Mouse (Mus musculus): ENCODE measurements around the gene Sept9. TPM values are rescaled to one million over a fixed set of nuclear protein-coding genes. Genes with fewer than 3 reads are reported as not detected.
A peak's percentile ranks its signal among the peaks of the same experiment; 100 is the strongest.

The Sept9 gene
- total and polyA plus RNA-seq, 2 experiments from 2014 or later = 112 TPM

DNA sequence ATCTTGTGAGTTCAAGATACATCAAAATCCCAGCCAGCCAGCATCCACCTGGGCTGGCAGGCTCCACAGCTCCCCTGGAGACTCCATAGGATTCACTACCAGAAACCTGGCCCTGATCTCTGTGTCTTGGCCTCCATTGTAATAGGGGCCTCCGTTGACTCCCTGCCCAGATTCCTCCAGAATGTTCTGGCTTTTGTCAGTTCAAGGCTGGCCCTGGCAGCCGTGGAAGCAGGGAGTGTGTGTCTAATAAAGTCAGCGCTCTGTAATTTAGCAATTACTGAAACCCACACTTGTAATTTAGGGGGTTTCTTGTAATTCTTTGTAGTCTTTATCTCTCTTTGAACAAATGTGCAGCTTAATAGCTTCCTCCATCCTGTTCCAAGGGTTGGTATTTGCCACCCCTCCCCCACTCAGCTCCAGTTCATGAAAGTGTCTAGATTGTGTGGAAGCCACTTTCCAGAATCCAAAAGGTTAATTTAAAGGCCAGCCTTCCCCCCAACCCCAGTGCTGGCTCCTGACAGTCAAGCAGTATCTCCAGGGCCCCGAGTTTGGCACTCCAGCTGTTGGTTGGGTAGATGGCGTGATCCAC lies 170.9 kb downstream of the Sept9 start:
- DNase-seq = peak; percentile 36
- Histone ChIP-seq H3K36me3 (ENCODE audit: insufficient read depth) (no peaks in the 10 kb centered on the region), H3K9ac (no peak overlapping the region), H3K4me1 (ENCODE audit: insufficient read depth) (no peaks in the 10 kb centered on the region), H3K27ac (ENCODE audit: low read depth, low read length) (no peak overlapping the region), H3K4me2 (ENCODE audit: low read depth) (no peak overlapping the region), H3K9me3 (ENCODE audit: low read length) (no peaks in the 10 kb centered on the region), H3K4me3 (ENCODE audit: low read depth, low read length) (no peak overlapping the region), H3K27me3 (ENCODE audit: insufficient read depth, low read length) (no peaks in the 10 kb centered on the region; the same call in 1 of the 2 replicates)
- 41% methylated on average over 5 of the region's 5 CpGs for WGBS
- ATAC-seq = peak; percentile 58
- TF ChIP-seq CTCF (IDR thresholded peaks at IDR 0.05; ENCODE audit: low read depth) = no peak

GRCm38 (mm10) chr11:117372537-117372936 lies 173.1 kb downstream of the Sept9 start:
- Histone ChIP-seq H3K4me1 (ENCODE audit: insufficient read depth) (no peaks in the 10 kb centered on the region), H3K36me3 (ENCODE audit: insufficient read depth) (no peaks in the 10 kb centered on the region), H3K4me3 (ENCODE audit: low read depth, low read length) (no peak overlapping the region), H3K9ac (no peak overlapping the region), H3K9me3 (ENCODE audit: low read length) (no peaks in the 10 kb centered on the region), H3K4me2 (ENCODE audit: low read depth) (no peak overlapping the region), H3K27ac (ENCODE audit: low read depth, low read length) (no peak overlapping the region), H3K27me3 (ENCODE audit: insufficient read depth, low read length) (no peaks in the 10 kb centered on the region)
- whole genome bisulfite sequencing = 90% methylated on average over 10 of the region's 10 CpGs
- DNase-seq (no peak), ATAC-seq (no peak)
- TF ChIP-seq CTCF (IDR thresholded peaks at IDR 0.05; ENCODE audit: low read depth) = no peak

DNA sequence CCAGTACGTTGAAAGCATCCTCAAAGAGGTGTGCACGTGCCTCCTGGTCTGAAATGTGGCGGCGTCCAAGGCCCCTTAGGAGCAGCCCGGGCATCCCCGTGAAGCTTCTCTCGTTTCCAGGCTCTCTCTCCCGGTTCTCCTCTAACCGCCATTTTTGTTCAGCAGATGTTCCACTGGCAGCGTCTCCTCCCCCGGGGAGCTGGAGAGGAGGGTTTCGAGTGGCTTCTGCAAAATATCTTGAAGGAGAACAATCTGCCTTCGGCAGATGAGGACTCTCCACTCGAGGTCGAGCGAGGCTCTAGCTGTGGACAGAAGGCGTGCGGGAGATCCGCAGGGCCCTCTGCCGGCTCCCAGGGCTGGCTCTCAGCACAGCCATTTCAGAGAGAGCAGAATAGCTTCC lies 173.7 kb downstream of the Sept9 start:
- Histone ChIP-seq H3K4me1 (ENCODE audit: insufficient read depth) (no peaks in the 10 kb centered on the region), H3K27me3 (ENCODE audit: insufficient read depth, low read length) (no peaks in the 10 kb centered on the region), H3K9me3 (ENCODE audit: low read length) (no peaks in the 10 kb centered on the region), H3K9ac (no peak overlapping the region), H3K4me2 (ENCODE audit: low read depth) (no peak overlapping the region), H3K36me3 (ENCODE audit: insufficient read depth) (no peaks in the 10 kb centered on the region), H3K4me3 (ENCODE audit: low read depth, low read length) (no peak overlapping the region), H3K27ac (ENCODE audit: low read depth, low read length) (no peak overlapping the region)
- DNase-seq = peak; percentile 32
- ATAC-seq = peak; percentile 45; the same call in 1 of the 2 replicates
- WGBS = 64% methylated on average over 20 of the region's 20 CpGs
- no peak for TF ChIP-seq CTCF (IDR thresholded peaks at IDR 0.05; ENCODE audit: low read depth)

DNA sequence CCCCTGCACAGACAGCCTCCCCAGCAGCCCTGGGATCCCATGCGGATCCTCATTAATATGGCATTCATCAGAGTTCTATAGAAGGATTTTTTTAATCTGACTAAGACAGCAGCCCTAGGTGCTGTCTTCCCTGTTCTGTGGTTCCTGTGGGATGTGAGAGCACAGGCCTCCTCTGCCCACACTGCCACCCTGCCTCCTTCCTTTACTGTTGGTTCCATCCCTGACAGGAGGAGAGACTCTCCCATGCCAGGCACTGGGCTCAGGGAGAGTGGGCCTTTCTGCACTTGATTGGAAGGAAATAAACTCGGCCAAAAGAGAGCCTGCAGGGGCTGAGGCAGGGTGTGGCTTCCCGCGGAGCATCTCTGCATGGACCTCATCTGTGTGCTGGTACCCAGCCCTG lies 174.4 kb downstream of the Sept9 start:
- no peaks in the 10 kb centered on the region for H3K9me3 ChIP-seq (ENCODE audit: low read length)
- H3K27me3 ChIP-seq (ENCODE audit: insufficient read depth, low read length) = no peaks in the 10 kb centered on the region
- 31% methylated on average over 4 of the region's 4 CpGs for WGBS
- no peaks in the 10 kb centered on the region for H3K4me1 ChIP-seq (ENCODE audit: insufficient read depth)
- TF ChIP-seq CTCF (IDR thresholded peaks at IDR 0.05; ENCODE audit: low read depth) = no peak
- ATAC-seq (no peak), DNase-seq (no peak)
- H3K36me3 ChIP-seq (ENCODE audit: insufficient read depth) = no peaks in the 10 kb centered on the region
- no peak overlapping the region for H3K9ac ChIP-seq
- H3K27ac ChIP-seq (ENCODE audit: low read depth, low read length) = no peak overlapping the region
- H3K4me3 ChIP-seq (ENCODE audit: low read depth, low read length) = no peak overlapping the region
- H3K4me2 ChIP-seq (ENCODE audit: low read depth) = no peak overlapping the region

DNA sequence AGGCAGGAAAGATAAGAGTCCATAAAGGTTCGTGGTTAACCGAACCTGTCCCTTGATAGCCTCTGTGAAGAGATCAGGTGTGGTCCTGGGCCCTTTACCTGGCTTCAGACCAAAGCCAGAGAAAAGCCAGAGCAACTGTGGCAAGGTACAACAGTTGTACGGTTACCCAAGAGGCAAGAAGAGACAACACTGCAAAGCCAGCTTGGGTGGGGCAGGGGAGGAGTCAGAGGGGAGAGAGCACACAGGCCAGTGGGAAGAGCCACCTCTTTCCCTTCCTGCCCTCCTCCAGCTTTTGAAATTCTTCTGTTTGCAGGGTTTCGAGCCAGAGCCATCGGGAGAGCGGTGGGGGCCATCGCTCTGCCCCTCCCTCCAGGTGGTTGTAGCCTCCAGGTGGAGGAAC lies 174.8 kb downstream of the Sept9 start:
- Histone ChIP-seq H3K9me3 (ENCODE audit: low read length) (no peaks in the 10 kb centered on the region), H3K36me3 (ENCODE audit: insufficient read depth) (no peaks in the 10 kb centered on the region), H3K4me2 (ENCODE audit: low read depth) (no peak overlapping the region), H3K9ac (no peak overlapping the region), H3K27ac (ENCODE audit: low read depth, low read length) (no peak overlapping the region), H3K4me3 (ENCODE audit: low read depth, low read length) (no peak overlapping the region), H3K4me1 (ENCODE audit: insufficient read depth) (no peaks in the 10 kb centered on the region), H3K27me3 (ENCODE audit: insufficient read depth, low read length) (no peaks in the 10 kb centered on the region)
- ATAC-seq (no peak), DNase-seq (no peak)
- no peak for TF ChIP-seq CTCF (IDR thresholded peaks at IDR 0.05; ENCODE audit: low read depth)
- WGBS = 69% methylated on average over 7 of the region's 7 CpGs

DNA sequence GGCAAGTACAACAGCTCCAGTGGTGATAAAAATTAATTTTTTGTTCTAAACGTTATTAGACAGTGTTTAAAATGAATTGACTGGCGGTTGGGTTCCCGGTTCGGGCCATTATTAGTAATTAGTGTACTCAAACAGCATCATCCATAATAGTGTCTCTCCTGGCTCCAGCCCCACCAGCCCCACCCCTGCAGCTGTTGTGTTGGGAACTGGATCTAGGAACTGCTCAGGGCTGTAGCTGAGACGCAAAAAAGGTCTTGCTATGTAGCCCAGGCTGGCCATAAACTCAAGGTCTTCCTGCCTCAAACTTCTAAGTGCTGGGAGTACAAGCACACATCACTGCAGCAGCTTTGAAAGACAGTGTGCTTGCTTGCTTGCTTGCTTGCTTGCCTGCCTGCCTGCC lies 180.3 kb downstream of the Sept9 start:
- Histone ChIP-seq H3K27me3 (ENCODE audit: insufficient read depth, low read length) (no peaks in the 10 kb centered on the region), H3K4me2 (ENCODE audit: low read depth) (no peak overlapping the region), H3K9ac (no peak overlapping the region), H3K4me3 (ENCODE audit: low read depth, low read length) (no peak overlapping the region), H3K4me1 (ENCODE audit: insufficient read depth) (no peaks in the 10 kb centered on the region), H3K9me3 (ENCODE audit: low read length) (no peaks in the 10 kb centered on the region), H3K27ac (ENCODE audit: low read depth, low read length) (no peak overlapping the region), H3K36me3 (ENCODE audit: insufficient read depth) (no peaks in the 10 kb centered on the region)
- no peak for ATAC-seq
- TF ChIP-seq CTCF (IDR thresholded peaks at IDR 0.05; ENCODE audit: low read depth) = no peak
- DNase-seq = no peak
- 72% methylated on average over 5 of the region's 5 CpGs for WGBS

- Histone ChIP-seq H3K27ac (ENCODE audit: low read depth, low read length) (no peak overlapping the region), H3K9me3 (ENCODE audit: low read length) (no peaks in the 10 kb centered on the region), H3K4me3 (ENCODE audit: low read depth, low read length) (no peak overlapping the region), H3K36me3 (ENCODE audit: insufficient read depth) (no peaks in the 10 kb centered on the region), H3K4me1 (ENCODE audit: insufficient read depth) (no peaks in the 10 kb centered on the region), H3K9ac (no peak overlapping the region), H3K4me2 (ENCODE audit: low read depth) (no peak overlapping the region), H3K27me3 (ENCODE audit: insufficient read depth, low read length) (no peaks in the 10 kb centered on the region; the same call in 1 of the 2 replicates)
- DNase-seq (no peak), ATAC-seq (no peak; the same call in 1 of the 2 replicates)
- no peak for TF ChIP-seq CTCF (IDR thresholded peaks at IDR 0.05; ENCODE audit: low read depth)
- 15% methylated on average over 9 of the region's 9 CpGs for WGBS
These were observed 184.8 kb downstream of the Sept9 start for GRCm38 (mm10) chr11:117384235-117384634.
